Mouse (Mus musculus): Measurements from ENCODE around the gene Lyrm9.

- TF ChIP-seq CTCF (IDR thresholded peaks at IDR 0.05; ENCODE audit: extremely low read depth, insufficient read depth, insufficient read length, insufficient replicate concordance), result no peak
- no peak for TF ChIP-seq POLR2A (IDR thresholded peaks at IDR 0.05; ENCODE audit: low read depth, low read length)
These were observed 36.9 kb upstream of the Lyrm9 start for GRCm38 (mm10) chr11:78789370-78790060.

Measured in spleen, adult 2 months (tissue).